Mouse (Mus musculus): ENCODE results near the gene Rnf224. TPM values are rescaled to one million over a fixed set of nuclear protein-coding genes. Genes with fewer than 3 reads are reported as not detected.
A peak's percentile ranks its signal among the peaks of the same experiment; 100 is the strongest.
"Not testable (repeated sequence)": the region's sequence is repeated elsewhere in the genome, so short reads cannot be mapped to it uniquely, and the experiment has no call there.

Rnf224 gene
- total RNA-seq (2022) = not detected

- DNase-seq (ENCODE audit: low spot score in 2 of 2) = no peak
Observed at GRCm38 (mm10) chr2:25236614-25237013, at the start of gene Rnf224. Gene Rnf224, minus strand, starts transcription at chr2:25236787.

GRCm38 (mm10) chr2:25286314-25286713 is 49.7 kb upstream of the Rnf224 start:
- no peak for DNase-seq (ENCODE audit: low spot score in 2 of 2)

- no peak for DNase-seq (ENCODE audit: low spot score in 2 of 2)
Observed at GRCm38 (mm10) chr2:25285551-25285950, 49.0 kb upstream of the Rnf224 start.

GRCm38 (mm10) chr2:25278928-25279882 is 42.6 kb upstream of the Rnf224 start:
- DNase-seq (ENCODE audit: low spot score in 2 of 2) = peak in 1 of 2 experiments; percentile 59

- no peak for DNase-seq (ENCODE audit: low spot score in 2 of 2)
Observed at GRCm38 (mm10) chr2:25273010-25273409, 36.4 kb upstream of the Rnf224 start.

- DNase-seq (ENCODE audit: low spot score in 2 of 2) = no peak
Observed at GRCm38 (mm10) chr2:25272515-25272914, 35.9 kb upstream of the Rnf224 start.

GRCm38 (mm10) chr2:25271827-25272511 is 35.4 kb upstream of the Rnf224 start, which contains the start of the genes Ssna1 and Anapc2:
Gene Ssna1, minus strand, starts transcription at chr2:25272438.
Gene Anapc2, plus strand, starts transcription at chr2:25272478.
- DNase-seq (ENCODE audit: low spot score in 2 of 2) = peak; percentile 92 to 95

GRCm38 (mm10) chr2:25267746-25268309 is 31.2 kb upstream of the Rnf224 start:
- DNase-seq (ENCODE audit: low spot score in 2 of 2) = no peak

- DNase-seq (ENCODE audit: low spot score in 2 of 2) = no peak
Observed at GRCm38 (mm10) chr2:25267241-25267640, 30.7 kb upstream of the Rnf224 start.

- no peak for DNase-seq (ENCODE audit: low spot score in 2 of 2)
Observed at GRCm38 (mm10) chr2:25266720-25267119, 30.1 kb upstream of the Rnf224 start.

GRCm38 (mm10) chr2:25265897-25266656 is 29.5 kb upstream of the Rnf224 start:
- no peak for DNase-seq (ENCODE audit: low spot score in 2 of 2)

- no peak for DNase-seq (ENCODE audit: low spot score in 2 of 2)
Observed at GRCm38 (mm10) chr2:25264851-25265250, 28.3 kb upstream of the Rnf224 start.

GRCm38 (mm10) chr2:25264286-25264660 is 27.7 kb upstream of the Rnf224 start:
- DNase-seq (ENCODE audit: low spot score in 2 of 2) = no peak

- DNase-seq (ENCODE audit: low spot score in 2 of 2) = no peak
Observed at GRCm38 (mm10) chr2:25263623-25264285, 27.2 kb upstream of the Rnf224 start.

GRCm38 (mm10) chr2:25262795-25263622 is 26.4 kb upstream of the Rnf224 start:
- no peak for DNase-seq (ENCODE audit: low spot score in 2 of 2)

GRCm38 (mm10) chr2:25262291-25262767 is 25.7 kb upstream of the Rnf224 start, which contains the start of gene Tprn:
Gene Tprn, plus strand, starts transcription at chr2:25262618.
- DNase-seq (ENCODE audit: low spot score in 2 of 2) = peak; percentile 89 to 92

GRCm38 (mm10) chr2:25261870-25262269 is 25.3 kb upstream of the Rnf224 start:
- no peak for DNase-seq (ENCODE audit: low spot score in 2 of 2)

- no peak for DNase-seq (ENCODE audit: low spot score in 2 of 2)
Observed at GRCm38 (mm10) chr2:25258887-25259286, 22.3 kb upstream of the Rnf224 start.

GRCm38 (mm10) chr2:25257250-25257649 is 20.7 kb upstream of the Rnf224 start:
- not testable (repeated sequence) for DNase-seq (ENCODE audit: low spot score in 2 of 2)

Data from gastrocnemius, adult 8-10 months (tissue).